Comparison of ENCODE assay signal across 8 mouse cellular contexts in genomic region chr1:158554020-158554505, GRCm38 (mm10).
DNase-seq lines count a peak whose midpoint lies in the region; ATAC-seq and TF ChIP-seq lines count a peak whose summit lies in the region.

No protein-coding gene starts in this region.

- intact Hi-C loops in heart, postnatal 25 days (cut with DNase I): no loop called here

- H3K4me1 ChIP-seq in heart, embryonic 15.5 days (replicated peaks): peaks cover 4% of the 10 kb centered on the region; the same call in 1 of the 2 replicates
- peaks cover 36% of the 10 kb centered on the region for H3K4me1 ChIP-seq in embryonic facial prominence, embryonic 10.5 days
- H3K4me1 ChIP-seq in hindbrain, embryonic 13.5 days (replicated peaks): peaks cover 22% of the 10 kb centered on the region
- H3K4me1 ChIP-seq in midbrain, embryonic 15.5 days: peaks cover 24% of the 10 kb centered on the region; the same call in 1 of the 2 replicates
- H3K4me1 ChIP-seq in intestine, postnatal 0 days (replicated peaks; ENCODE audit: control insufficient read depth, insufficient read depth, low read length): no peaks in the 10 kb centered on the region

- 0 out of 2 replicates have a peak, but pooled peaks have one; percentile 47 for ATAC-seq in heart, embryonic 15.5 days (replicated peaks; ENCODE audit: insufficient number of reproducible peaks, insufficient read depth, low FRiP score, low read depth)
- peak; percentile 77 for ATAC-seq in hindbrain, embryonic 13.5 days (ENCODE audit: low FRiP score)
- ATAC-seq in midbrain, embryonic 15.5 days (replicated peaks): peak; percentile 71
- no peak for ATAC-seq in intestine, postnatal 0 days

- H3K36me3 ChIP-seq in heart, embryonic 15.5 days: no peaks in the 10 kb centered on the region
- H3K36me3 ChIP-seq in embryonic facial prominence, embryonic 10.5 days (replicated peaks): no peaks in the 10 kb centered on the region
- 0 out of 2 replicates have a peak, but pooled peaks cover 3% of the 10 kb centered on the region for H3K36me3 ChIP-seq in hindbrain, embryonic 13.5 days
- H3K36me3 ChIP-seq in midbrain, embryonic 15.5 days (replicated peaks): no peaks in the 10 kb centered on the region
- H3K36me3 ChIP-seq in intestine, postnatal 0 days (ENCODE audit: control insufficient read depth, insufficient read depth): no peaks in the 10 kb centered on the region

- no peaks in the 10 kb centered on the region for H3K27me3 ChIP-seq in heart, embryonic 15.5 days
- peaks cover 11% of the 10 kb centered on the region; the same call in 1 of the 2 replicates for H3K27me3 ChIP-seq in embryonic facial prominence, embryonic 10.5 days (replicated peaks; ENCODE audit: low read depth, poor library complexity, severe bottlenecking)
- no peaks in the 10 kb centered on the region for H3K27me3 ChIP-seq in hindbrain, embryonic 13.5 days
- no peaks in the 10 kb centered on the region for H3K27me3 ChIP-seq in midbrain, embryonic 15.5 days (replicated peaks)
- no peaks in the 10 kb centered on the region for H3K27me3 ChIP-seq in intestine, postnatal 0 days (replicated peaks; ENCODE audit: control insufficient read depth, insufficient read depth, low read length)

- H3K9ac ChIP-seq in heart, embryonic 15.5 days: no peak overlapping the region
- peak overlapping the region; percentile 29; the same call in 1 of the 2 replicates for H3K9ac ChIP-seq in hindbrain, embryonic 13.5 days
- no peak overlapping the region for H3K9ac ChIP-seq in midbrain, embryonic 15.5 days
- H3K9ac ChIP-seq in intestine, postnatal 0 days (ENCODE audit: low read depth, low read length): no peak overlapping the region

- H3K4me3 ChIP-seq in heart, embryonic 15.5 days: peak overlapping the region; percentile 23; the same call in 1 of the 2 replicates
- peak overlapping the region; percentile 32; the same call in 1 of the 2 replicates for H3K4me3 ChIP-seq in embryonic facial prominence, embryonic 10.5 days
- H3K4me3 ChIP-seq in hindbrain, embryonic 13.5 days: no peak overlapping the region
- no peak overlapping the region for H3K4me3 ChIP-seq in midbrain, embryonic 15.5 days
- no peak overlapping the region for H3K4me3 ChIP-seq in intestine, postnatal 0 days (ENCODE audit: low read depth, low read length)

- H3K27ac ChIP-seq in heart, embryonic 15.5 days: peak overlapping the region; percentile 51
- H3K27ac ChIP-seq in embryonic facial prominence, embryonic 10.5 days (replicated peaks): peak overlapping the region; percentile 78
- peak overlapping the region; percentile 67; the same call in 1 of the 2 replicates for H3K27ac ChIP-seq in hindbrain, embryonic 13.5 days
- H3K27ac ChIP-seq in midbrain, embryonic 15.5 days: peak overlapping the region; percentile 65
- H3K27ac ChIP-seq in intestine, postnatal 0 days (ENCODE audit: low read depth, low read length): no peak overlapping the region

- no peak for DNase-seq in heart, postnatal 25 days (ENCODE audit: low spot score)
- peak; percentile 58 for DNase-seq in embryonic facial prominence, embryonic 10.5 days (ENCODE audit: low spot score)
- no peak for DNase-seq in thymus, postnatal 25 days
- no peak for DNase-seq in cerebellum, adult 11-12 months

- 11% methylated on average over 6 of the region's 6 CpGs for WGBS in heart, embryonic 15.5 days
- WGBS in embryonic facial prominence, embryonic 10.5 days: 3% methylated on average over 6 of the region's 6 CpGs
- 8% methylated on average over 6 of the region's 6 CpGs for WGBS in hindbrain, embryonic 13.5 days
- 6% methylated on average over 6 of the region's 6 CpGs for WGBS in midbrain, embryonic 15.5 days
- 35% methylated on average over 6 of the region's 6 CpGs for WGBS in intestine, postnatal 0 days

- H3K4me2 ChIP-seq in heart, embryonic 15.5 days: peak overlapping the region; percentile 47
- H3K4me2 ChIP-seq in hindbrain, embryonic 13.5 days: no peak overlapping the region
- H3K4me2 ChIP-seq in midbrain, embryonic 15.5 days: 0 out of 2 replicates have a peak overlapping the region, but pooled peaks have one; percentile 5
- no peak overlapping the region for H3K4me2 ChIP-seq in intestine, postnatal 0 days (replicated peaks; ENCODE audit: low read depth)

- no peaks in the 10 kb centered on the region for H3K9me3 ChIP-seq in heart, embryonic 15.5 days (replicated peaks)
- no peaks in the 10 kb centered on the region for H3K9me3 ChIP-seq in embryonic facial prominence, embryonic 10.5 days
- no peaks in the 10 kb centered on the region for H3K9me3 ChIP-seq in hindbrain, embryonic 13.5 days
- H3K9me3 ChIP-seq in midbrain, embryonic 15.5 days: no peaks in the 10 kb centered on the region
- no peaks in the 10 kb centered on the region for H3K9me3 ChIP-seq in intestine, postnatal 0 days (ENCODE audit: control insufficient read depth)

- no peak for TF ChIP-seq CTCF in intestine, postnatal 0 days (IDR thresholded peaks at IDR 0.05; ENCODE audit: low read depth)

Comparison
In these comparisons a context has a peak if more than half of its experiments do, and no peak if none do; other contexts are left out.
1. H3K4me2 ChIP-seq: peak in heart, embryonic 15.5 days (single experiment) and midbrain, embryonic 15.5 days (single experiment); none in hindbrain, embryonic 13.5 days (single experiment) and intestine, postnatal 0 days (single experiment).
2. H3K4me3 ChIP-seq: peak in heart, embryonic 15.5 days (single experiment) and embryonic facial prominence, embryonic 10.5 days (single experiment); none in hindbrain, embryonic 13.5 days (single experiment), midbrain, embryonic 15.5 days (single experiment) and intestine, postnatal 0 days (single experiment).